Mouse (Mus musculus): ENCODE measurements around the gene Cnnm4. TPM values are rescaled to one million over a fixed set of nuclear protein-coding genes. Genes with fewer than 3 reads are reported as not detected.
A peak's percentile ranks its signal among the peaks of the same experiment; 100 is the strongest.

Cnnm4 gene
- total RNA-seq, 2 experiments from 2014 or later: 12.6 to 13.5 TPM

DNA sequence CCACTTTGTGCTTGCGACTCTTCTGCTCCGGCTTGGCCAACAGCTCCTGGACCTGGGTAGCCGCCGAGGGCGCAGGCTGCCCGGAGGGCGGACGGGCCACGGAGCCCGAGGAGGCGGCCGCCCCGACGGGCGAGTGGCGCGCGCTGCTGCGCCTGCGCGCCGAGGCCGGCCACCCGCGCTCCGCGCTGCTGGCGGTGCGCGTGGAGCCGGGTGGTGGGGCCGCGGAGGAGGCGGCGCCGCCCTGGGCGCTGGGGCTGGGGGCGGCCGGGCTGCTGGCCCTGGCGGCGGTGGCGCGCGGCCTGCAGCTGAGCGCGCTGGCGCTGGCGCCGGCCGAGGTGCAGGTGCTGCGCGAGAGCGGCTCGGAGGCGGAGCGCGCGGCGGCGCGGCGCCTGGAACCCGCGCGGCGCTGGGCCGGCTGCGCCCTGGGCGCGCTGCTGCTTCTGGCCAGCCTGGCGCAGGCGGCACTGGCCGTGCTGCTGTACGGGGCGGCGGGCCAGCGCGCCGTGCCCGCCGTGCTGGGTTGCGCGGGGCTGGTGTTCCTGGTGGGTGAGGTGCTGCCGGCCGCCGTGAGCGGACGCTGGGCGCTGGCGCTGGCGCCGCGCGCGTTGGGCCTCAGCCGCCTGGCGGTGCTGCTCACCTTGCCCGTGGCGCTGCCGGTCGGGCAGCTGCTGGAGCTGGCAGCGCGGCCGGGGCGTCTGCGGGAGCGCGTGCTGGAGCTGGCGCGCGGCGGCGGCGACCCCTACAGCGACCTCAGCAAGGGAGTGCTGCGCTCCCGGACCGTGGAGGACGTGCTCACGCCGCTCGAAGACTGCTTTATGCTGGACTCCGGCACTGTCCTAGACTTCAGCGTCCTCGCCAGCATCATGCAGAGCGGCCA is 40.9 kb downstream of the Cnnm4 start:
- peak; percentile 33 to 54 for DNase-seq (ENCODE audit: low spot score in 2 of 2)
- intact Hi-C loops (cut with DNase I): no loop called here

DNA sequence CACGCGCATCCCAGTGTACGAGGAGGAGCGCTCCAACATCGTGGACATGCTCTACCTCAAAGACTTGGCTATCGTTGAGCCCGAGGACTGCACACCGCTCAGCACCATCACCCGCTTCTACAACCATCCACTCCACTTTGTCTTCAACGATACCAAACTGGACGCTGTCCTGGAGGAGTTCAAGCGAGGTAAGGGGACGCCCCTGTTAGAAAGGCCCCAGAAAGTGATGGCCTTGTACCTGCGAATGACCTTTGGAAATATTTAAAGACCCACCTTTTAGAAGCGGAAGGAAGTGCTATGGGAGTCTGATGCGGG is 41.5 kb downstream of the Cnnm4 start:
- intact Hi-C loops (cut with DNase I): no loop called here
- no peak for DNase-seq (ENCODE audit: low spot score in 2 of 2)

DNA sequence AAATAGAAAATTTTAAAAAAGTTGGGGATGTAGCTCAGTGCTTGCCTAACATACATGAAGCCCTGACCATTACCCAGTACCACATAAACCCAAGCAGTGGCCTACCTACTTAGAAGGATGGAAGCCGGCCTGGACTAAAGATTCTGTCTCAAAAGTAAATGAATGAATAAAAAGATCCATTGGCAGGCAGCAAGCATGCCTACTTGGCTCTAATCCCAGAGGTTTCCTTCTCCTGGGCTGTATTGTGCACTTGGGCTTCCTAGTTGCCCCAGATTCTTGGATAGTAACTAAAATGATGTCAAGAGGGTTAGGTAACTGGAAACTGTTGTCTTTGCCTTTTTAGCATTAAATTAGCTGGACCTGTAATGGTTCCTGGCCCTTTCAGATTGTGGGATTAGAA is 41.9 kb downstream of the Cnnm4 start:
- intact Hi-C loops (cut with DNase I): no loop called here
- DNase-seq (ENCODE audit: low spot score in 2 of 2): peak in 1 of 2 experiments; percentile 57

DNA sequence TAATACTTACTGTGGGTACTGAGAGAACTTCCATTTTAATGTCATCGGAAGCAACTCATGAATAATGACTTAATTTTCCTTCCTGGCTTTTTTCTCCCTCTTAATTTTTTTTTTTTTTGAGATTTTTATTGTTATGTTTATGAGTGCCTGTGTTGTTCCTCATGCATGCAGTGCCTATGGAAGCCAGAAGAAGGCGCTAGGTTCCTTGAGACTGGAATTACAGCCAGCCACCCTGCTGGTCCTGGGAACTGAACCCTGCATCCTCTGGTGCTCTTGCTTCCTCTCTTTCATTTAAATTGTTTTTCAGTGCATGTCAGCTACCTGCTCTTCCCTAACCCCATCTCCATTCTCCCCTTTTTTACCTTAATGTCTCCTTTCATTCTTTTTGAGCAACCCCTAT is 42.3 kb downstream of the Cnnm4 start:
- peak; percentile 39 to 60 for DNase-seq (ENCODE audit: low spot score in 2 of 2)

DNA sequence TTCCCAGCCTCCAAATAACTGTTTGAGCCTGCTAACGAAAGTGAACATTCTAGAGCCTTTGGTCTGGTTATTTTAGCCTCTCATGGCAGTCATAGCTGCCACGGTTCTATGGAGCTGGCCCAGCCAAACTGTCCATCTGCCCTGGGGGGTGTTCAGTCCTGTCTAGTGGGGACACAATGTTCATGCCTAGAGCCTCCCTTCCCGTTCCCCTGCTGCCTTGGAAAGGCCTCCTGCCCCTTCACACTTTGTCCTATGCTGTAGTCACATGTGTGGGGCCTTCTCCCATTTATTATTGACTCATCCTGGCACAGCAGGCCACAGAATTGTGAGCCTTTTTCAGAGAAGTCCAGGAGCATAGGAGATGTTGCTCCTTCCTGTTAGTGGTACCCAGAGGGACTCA is 46.8 kb downstream of the Cnnm4 start:
- intact Hi-C loops (cut with DNase I): no loop called here
- no peak for DNase-seq (ENCODE audit: low spot score in 2 of 2)

More for the DNA sequence above, 42.3 kb downstream of the Cnnm4 start:
- intact Hi-C loops (cut with DNase I): no loop called here

DNA sequence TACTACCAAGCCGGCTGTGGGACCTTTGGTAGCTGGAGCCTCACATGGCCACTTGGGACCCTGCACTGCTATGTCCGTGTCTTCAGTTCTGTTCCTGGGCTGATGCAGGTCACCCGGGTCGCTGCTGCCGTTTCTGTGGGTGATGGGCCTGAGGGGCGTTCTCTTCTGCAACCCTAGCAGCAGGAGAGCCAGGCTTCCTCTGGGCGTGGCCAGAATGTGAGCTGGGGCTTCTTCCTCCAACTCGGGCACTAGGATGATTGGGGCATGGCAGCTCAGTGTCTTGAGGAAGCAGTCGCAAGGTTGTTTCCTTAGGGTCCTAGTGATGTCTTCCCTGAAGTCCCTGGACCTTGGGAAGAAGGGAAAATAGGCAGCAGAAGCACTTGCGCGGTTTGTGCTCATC is 48.2 kb downstream of the Cnnm4 start:
- no peak for DNase-seq (ENCODE audit: low spot score in 2 of 2)
- intact Hi-C loops (cut with DNase I): no loop called here

DNA sequence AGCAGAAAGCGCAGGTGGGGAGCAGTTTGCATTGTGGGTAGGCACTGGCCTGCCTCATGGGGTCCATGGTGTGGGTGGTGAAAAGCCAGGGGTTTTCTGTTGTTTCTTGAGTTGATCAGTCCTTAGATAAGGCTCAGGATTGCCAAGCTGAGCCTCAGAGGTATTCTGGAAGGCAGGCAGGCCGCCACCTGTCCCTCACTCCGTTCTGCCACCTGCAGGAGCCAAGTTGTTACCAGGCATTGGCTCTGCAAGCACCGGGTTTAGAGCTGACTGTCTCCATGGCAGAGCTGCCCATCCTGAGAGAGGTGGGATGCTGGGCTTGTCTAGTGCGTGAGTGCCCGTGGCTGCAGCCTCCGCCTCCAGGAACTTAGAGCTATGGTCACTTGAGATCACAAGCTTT is 50.8 kb downstream of the Cnnm4 start:
- no peak for DNase-seq (ENCODE audit: low spot score in 2 of 2)
- intact Hi-C loops (cut with DNase I): no loop called here

DNA sequence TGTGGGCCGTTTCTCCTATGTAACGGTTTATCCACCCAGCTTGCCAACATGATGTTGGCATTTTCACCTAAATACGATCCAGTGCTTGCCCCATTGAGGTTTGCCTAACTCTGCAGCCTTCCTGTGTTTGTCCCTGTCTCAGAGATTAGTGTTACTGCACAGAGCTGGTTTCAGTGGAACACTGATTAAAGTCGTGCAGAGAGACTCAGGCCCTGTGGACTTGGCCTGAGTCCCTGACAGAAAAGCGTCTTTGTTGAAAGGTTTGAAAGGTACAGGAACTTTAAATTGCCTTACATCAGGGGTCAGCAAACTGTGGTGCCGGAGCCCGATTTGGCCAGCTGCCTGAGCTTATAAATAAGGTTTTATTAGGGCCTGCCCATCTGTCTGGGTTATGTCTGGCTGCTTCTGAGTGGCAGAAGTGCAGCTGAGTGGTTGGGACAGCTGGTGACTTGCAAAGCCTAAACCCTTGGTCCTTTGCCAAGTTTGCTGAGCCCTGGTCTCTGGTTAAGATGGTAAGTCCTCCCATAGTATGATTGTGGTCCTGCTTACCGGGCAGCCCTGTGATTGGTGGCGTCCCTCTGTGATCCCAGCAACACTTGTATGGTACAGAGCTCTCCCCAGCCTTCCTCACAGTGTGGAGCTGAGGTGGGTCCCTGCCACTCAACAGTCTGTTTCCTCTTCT is 52.1 kb downstream of the Cnnm4 start:
- intact Hi-C loops (cut with DNase I): no loop called here
- no peak for DNase-seq (ENCODE audit: low spot score in 2 of 2)

DNA sequence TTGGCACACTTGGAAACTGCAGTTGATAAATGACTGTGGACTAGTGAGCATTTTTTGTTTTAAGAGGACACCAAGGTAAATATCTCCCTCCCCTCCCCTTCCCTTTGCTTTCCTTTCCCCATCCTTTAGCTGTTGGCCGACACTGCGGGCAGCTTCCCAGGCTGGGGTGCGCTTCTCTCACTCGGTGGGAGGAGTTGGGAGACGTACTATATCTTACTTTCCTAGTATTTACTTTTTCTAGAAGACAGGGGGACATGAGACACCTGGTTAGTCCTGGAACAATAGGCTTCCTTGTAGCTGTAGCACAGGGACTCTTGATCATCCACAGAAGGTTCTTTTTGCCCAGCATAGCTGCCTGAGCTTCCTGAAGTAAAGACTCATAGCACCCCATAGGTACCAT is 52.6 kb downstream of the Cnnm4 start:
- DNase-seq (ENCODE audit: low spot score in 2 of 2): no peak
- intact Hi-C loops (cut with DNase I): no loop called here

DNA sequence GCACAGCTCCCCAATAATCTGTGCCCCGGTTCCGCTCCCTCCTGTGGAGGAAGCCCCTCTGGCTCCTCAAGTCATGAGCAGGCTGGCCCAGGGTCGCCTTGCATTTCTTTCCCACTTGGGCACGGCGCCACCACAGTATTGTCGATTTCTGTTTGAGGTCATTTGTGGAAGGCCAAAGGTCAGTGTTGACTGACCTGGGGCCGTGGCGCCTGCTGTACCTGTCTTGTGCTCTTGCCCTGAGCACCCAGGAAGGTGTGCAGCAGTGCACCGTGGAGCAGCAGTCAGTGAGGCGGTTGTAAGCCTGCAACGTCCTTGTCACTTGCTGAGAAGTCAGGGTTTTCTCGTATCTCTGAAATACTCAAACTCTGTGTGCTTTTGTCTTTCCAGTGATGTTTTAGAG is 54.4 kb downstream of the Cnnm4 start:
- no peak for DNase-seq (ENCODE audit: low spot score in 2 of 2)
- intact Hi-C loops (cut with DNase I): no loop called here

DNA sequence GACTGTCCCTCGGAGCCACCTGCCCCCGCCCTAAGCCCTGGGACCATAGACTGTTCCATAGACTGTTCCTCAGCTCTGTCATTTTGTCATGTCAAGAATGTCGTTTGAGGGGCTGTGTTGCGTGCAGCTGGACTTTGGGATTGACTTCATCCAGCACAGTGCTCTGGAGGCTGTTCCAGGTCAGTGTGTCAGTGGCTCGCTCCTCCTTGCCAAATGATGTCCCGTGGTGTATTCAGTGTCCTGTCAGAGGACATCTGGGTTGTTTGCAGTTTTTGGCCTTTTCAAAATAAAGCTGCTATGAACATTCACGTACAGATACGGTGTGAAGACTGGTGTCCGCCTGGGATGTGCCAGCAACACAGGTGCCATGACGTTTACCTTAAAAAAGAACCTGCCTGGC is 55.5 kb downstream of the Cnnm4 start:
- DNase-seq (ENCODE audit: low spot score in 2 of 2): no peak
- intact Hi-C loops (cut with DNase I): no loop called here

DNA sequence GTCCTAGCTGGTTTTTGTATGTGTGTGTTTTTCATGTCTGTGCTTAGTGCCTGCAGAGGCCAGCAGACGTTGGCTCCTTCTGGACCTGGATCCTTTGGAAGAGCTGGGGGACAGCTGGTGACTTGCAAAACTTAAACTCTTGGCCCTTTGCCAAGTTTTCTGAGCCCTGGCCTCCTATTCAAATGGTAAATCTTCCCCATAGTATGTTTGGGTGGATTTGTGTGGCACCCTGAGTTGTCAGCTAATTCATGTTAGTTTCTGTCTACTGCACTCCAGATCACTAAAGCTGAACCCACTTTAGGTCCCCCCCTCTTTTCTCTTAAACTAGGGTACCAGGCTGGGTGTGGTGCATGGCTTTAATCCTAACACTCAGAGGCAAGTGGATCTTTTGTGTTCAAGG is 56.9 kb downstream of the Cnnm4 start:
- intact Hi-C loops (cut with DNase I): no loop called here
- DNase-seq (ENCODE audit: low spot score in 2 of 2): no peak

DNA sequence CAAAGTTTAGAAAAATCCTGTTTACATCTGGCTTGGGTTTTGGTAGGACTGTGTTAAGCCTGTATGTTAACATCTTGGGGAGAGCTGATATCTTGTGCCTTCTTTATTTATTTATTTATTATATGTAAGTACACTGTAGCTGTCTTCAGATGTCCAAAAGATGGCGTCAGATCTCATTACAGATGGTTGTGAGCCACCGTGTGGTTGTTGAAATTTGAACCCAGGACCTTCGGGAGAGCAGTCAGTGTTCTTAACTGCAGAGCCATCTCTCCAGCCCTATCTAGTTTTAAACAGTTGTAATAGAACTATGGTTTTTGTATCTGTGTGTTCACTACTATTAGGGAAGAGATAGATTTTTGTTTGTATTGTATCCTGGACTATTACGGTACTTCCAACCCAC is 57.9 kb downstream of the Cnnm4 start:
- no peak for DNase-seq (ENCODE audit: low spot score in 2 of 2)
- intact Hi-C loops (cut with DNase I): no loop called here

DNA sequence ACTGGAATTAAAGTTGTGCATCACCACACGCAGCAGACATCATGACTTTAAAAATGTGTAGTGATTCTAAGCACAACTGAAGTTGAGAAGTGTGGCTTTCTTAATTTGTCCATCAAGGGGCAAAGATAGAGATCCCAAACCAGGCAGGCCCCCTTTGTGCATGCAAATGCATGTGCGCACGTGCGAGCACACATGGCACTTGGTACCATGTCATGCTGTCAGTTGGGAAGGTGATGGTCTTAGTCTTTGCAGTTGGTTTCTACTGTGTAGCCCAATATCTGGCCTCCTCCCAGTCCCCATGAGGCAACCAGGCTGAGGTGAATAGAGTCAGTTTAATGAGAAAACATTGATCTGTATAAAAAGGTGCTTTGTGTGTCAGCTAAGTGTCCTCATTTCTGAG is 58.5 kb downstream of the Cnnm4 start:
- no peak for DNase-seq (ENCODE audit: low spot score in 2 of 2)
- intact Hi-C loops (cut with DNase I): no loop called here

DNA sequence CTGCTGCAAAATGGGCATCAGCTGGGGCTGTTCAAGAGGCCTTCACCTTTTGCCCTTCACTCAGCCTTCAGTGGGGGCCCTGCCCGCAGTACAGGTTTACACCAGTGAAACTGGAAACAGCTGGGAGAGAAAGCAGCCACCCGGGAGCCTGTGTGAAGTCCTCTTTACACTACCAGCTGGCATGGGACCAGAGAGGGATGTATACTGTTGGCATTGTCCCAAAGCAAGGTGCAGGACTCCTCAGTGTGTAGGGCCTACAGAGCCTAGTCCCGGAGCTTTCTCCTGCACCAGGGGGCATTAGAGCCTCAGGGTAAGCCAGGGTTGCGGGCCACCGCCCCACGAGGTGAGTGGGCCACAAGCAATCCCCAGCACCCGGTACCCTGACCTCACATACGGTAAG is 59.1 kb downstream of the Cnnm4 start:
- intact Hi-C loops (cut with DNase I): no loop called here
- DNase-seq (ENCODE audit: low spot score in 2 of 2): no peak

DNA sequence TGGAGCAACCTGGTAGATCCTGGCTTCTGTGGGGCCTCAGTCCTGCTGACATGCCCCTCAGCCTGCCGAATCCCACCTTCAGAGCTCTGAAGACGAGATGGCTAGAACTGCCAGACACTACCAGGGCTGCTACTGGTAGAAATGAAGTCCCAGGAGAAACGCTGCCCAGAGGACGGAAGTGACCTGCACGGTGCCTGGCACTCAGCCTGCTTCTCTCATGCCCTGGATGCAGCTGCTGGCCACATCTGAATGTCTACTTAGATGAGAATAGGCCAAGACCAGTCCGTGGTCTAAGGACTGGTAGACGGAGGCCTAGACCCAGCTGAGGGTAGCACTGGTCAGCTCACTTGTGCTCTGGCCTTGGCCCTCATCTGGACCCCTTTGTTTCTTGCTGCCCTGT is 59.5 kb downstream of the Cnnm4 start:
- intact Hi-C loops (cut with DNase I): no loop called here
- DNase-seq (ENCODE audit: low spot score in 2 of 2): no peak

DNA sequence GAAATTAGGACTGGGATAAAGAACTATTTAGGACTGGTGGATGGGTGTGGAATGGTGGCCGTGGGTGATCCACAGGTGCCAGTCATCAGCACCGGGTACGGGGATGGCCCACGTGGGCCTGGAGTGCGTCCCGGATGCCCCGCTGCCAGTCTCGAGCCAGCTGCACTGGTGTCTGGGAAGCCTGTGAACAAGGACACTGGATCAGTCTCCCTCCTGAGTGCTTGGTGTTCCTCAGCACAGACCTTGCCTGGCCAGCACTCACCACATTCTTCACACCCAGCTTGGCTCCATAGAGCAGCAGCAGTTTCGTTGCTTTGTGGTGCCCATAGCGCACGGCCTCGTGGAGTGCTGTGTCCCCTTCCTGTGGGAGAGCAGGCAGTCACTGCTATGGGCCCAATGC is 60.0 kb downstream of the Cnnm4 start:
- DNase-seq (ENCODE audit: low spot score in 2 of 2): no peak
- intact Hi-C loops (cut with DNase I): no loop called here

DNA sequence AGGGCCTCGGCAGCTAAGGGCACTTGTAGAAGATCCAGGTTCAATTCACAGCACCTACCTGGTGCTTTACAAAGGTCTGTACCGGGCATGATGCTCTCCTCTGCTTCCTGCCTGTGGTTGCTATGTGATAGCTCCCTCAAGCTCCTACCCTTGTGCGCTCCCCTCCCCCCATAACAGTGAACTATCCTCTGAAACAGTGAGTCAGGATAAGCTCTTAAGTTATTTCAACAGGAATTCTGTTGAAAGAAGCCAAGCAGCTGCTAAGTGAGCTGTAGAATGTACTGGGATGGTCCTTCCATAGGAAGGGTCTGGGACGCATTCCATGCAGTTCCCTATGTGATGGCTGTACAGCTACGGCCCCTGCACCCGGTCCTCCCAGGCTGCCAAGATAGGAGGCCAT is 62.1 kb downstream of the Cnnm4 start:
- no peak for DNase-seq (ENCODE audit: low spot score in 2 of 2)
- intact Hi-C loops (cut with DNase I): no loop called here

DNA sequence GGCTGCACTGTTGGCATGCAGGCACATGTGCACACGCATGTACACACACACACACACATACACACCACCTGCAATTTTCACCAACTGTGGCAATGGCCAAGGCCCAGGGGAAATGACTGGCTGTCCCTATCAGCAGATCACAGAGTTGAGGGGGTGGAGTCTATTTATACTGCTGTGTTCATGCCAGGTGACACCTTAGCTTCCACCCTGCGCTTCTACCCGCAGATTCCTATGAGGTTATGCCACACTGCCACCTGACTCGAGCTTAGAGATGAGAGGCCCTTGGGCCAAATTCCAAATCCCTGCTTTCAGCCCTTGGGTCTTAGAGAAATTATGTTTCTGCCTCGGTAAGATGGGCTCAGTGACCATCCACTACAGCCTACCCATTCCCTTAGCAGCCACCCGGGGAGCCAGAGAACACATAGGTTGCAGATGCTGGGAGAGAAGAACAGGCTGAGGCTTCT is 63.2 kb downstream of the Cnnm4 start:
- DNase-seq (ENCODE audit: low spot score in 2 of 2): no peak
- intact Hi-C loops (cut with DNase I): no loop called here

DNA sequence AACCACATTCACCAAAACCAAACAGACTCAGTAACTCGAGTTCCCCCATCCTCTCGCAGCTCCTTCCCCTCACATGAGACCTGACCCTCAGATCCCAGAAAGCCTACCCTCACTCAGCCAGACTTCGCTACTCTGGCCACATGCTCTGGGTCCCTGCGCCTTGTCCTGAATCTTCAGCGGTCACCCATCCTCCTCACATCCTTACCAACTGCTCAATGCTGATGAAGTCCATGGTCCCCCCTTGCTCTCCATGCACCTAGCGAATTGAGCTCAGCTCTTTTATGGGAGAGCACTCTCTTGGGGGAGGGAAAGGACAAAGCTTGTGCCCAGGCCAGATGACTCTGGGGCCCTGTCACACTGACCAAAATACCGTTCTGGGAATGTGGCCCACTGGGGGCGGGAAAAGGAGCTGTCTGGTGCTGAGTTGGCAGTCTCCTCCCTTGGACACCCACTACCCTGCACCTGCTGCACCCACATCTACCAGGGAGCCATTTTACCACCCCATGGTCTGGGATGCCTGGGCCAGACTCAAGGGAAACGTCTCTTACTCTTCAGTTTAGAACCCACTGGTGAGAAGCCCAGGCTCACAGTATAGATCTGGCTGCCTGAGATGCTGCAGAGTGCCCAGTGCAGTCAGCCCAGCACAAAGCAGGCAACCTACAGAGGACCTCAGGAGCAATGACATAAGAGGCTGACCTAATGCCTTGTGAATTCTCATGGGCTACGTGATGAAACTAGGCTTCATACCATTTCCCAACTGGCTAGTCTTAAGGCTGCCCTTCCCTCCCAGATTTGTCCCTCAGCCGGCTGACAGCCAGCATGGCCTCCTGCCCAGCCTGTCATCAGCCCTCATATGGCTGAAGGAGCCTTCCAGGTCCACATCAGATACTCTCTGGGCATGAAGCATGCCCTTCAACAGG is 64.3 kb downstream of the Cnnm4 start:
- intact Hi-C loops (cut with DNase I): no loop called here

More for the DNA sequence above, 64.3 kb downstream of the Cnnm4 start:
- DNase-seq (ENCODE audit: low spot score in 2 of 2): no peak

All from left cerebral cortex, postnatal 14 days (tissue).